16 mouse cellular contexts compared by ENCODE assay signal in genomic region chr4:130539706-130540105, GRCm38 (mm10). TPM values are rescaled to one million over a fixed set of nuclear protein-coding genes. Genes with fewer than 3 reads are reported as not detected.
DNase-seq lines count a peak whose midpoint lies in the region; ATAC-seq lines count a peak whose summit lies in the region.
"Had no signal": no experiment of that assay in that cellular context is flagged by ENCODE, and none has a peak within 500 bp of the region (broad histone marks: within the 10 kb centered on the region; RNA-seq: fewer than 3 reads in every experiment).

No protein-coding gene starts in this region.

- no peak for DNase-seq in forebrain, embryonic 10.5 days (ENCODE audit: extremely low spot score, low spot score)
- DNase-seq in right cerebral cortex, adult 18-20 months = peak; percentile 57
- no peak for DNase-seq in right cerebral cortex, postnatal 4 days
- DNase-seq in hindbrain, embryonic 14.5 days (ENCODE audit: low spot score) = no peak
- no peak for DNase-seq in urinary bladder, postnatal 4 days (ENCODE audit: low spot score in 2 of 2)
- no peak for DNase-seq in adrenal gland, postnatal 14 days
- DNase-seq in lung, adult 18-20 months = no peak
- DNase-seq: adrenal gland, postnatal 36 days; heart, postnatal 4 days; lung, postnatal 14 days; spleen, adult 18-20 months had no signal

- peaks cover 26% of the 10 kb centered on the region for H3K4me1 ChIP-seq in forebrain, embryonic 15.5 days
- H3K4me1 ChIP-seq in forebrain, embryonic 10.5 days = peaks cover 20% of the 10 kb centered on the region
- H3K4me1 ChIP-seq in hindbrain, embryonic 14.5 days (replicated peaks; ENCODE audit: control insufficient read depth, insufficient read depth, low read length) = peaks cover 16% of the 10 kb centered on the region
- H3K4me1 ChIP-seq: liver, embryonic 12.5 days had no signal

- no peak overlapping the region for H3K4me3 ChIP-seq in forebrain, embryonic 15.5 days
- no peak overlapping the region for H3K4me3 ChIP-seq in forebrain, embryonic 10.5 days
- H3K4me3 ChIP-seq in hindbrain, embryonic 14.5 days (replicated peaks; ENCODE audit: low read length) = no peak overlapping the region
- H3K4me3 ChIP-seq: kidney, embryonic 15.5 days; liver, embryonic 12.5 days had no signal

- peaks cover 11% of the 10 kb centered on the region for H3K36me3 ChIP-seq in forebrain, embryonic 15.5 days
- H3K36me3 ChIP-seq in forebrain, embryonic 10.5 days (replicated peaks) = peaks cover 62% of the 10 kb centered on the region
- peaks cover 11% of the 10 kb centered on the region for H3K36me3 ChIP-seq in hindbrain, embryonic 14.5 days (replicated peaks; ENCODE audit: control insufficient read depth, insufficient read depth)
- H3K36me3 ChIP-seq: liver, embryonic 12.5 days had no signal

- H3K27ac ChIP-seq in forebrain, embryonic 15.5 days (replicated peaks) = 0 out of 2 replicates have a peak overlapping the region, but pooled peaks have one; percentile 19
- no peak overlapping the region; the same call in 1 of the 2 replicates for H3K27ac ChIP-seq in forebrain, embryonic 10.5 days
- no peak overlapping the region for H3K27ac ChIP-seq in hindbrain, embryonic 14.5 days
- H3K27ac ChIP-seq: kidney, embryonic 15.5 days; liver, embryonic 12.5 days had no signal

- no peak overlapping the region for H3K4me2 ChIP-seq in forebrain, embryonic 15.5 days (replicated peaks)
- no peak overlapping the region for H3K4me2 ChIP-seq in hindbrain, embryonic 14.5 days (replicated peaks)
- H3K4me2 ChIP-seq: heart, embryonic 11.5 days; kidney, embryonic 15.5 days; liver, embryonic 12.5 days; midbrain, embryonic 11.5 days had no signal

- H3K9ac ChIP-seq in forebrain, embryonic 15.5 days (replicated peaks) = no peak overlapping the region
- H3K9ac ChIP-seq in hindbrain, embryonic 14.5 days = no peak overlapping the region
- H3K9ac ChIP-seq: kidney, embryonic 15.5 days; liver, embryonic 12.5 days had no signal

- H3K27me3 ChIP-seq in forebrain, embryonic 15.5 days = no peaks in the 10 kb centered on the region
- no peaks in the 10 kb centered on the region for H3K27me3 ChIP-seq in forebrain, embryonic 10.5 days (ENCODE audit: poor library complexity, severe bottlenecking)
- H3K27me3 ChIP-seq in hindbrain, embryonic 14.5 days (ENCODE audit: control insufficient read depth, insufficient read depth, low read length) = no peaks in the 10 kb centered on the region
- H3K27me3 ChIP-seq: kidney, embryonic 15.5 days had no signal

- ATAC-seq in forebrain, embryonic 15.5 days (replicated peaks) = no peak
- ATAC-seq in hindbrain, embryonic 14.5 days (ENCODE audit: low FRiP score) = peak; percentile 28; the same call in 1 of the 2 replicates
- ATAC-seq: liver, embryonic 12.5 days had no signal

- WGBS in forebrain, embryonic 15.5 days = 55% methylated on average over 7 of the region's 7 CpGs
- WGBS in forebrain, embryonic 10.5 days = 93% methylated on average over 7 of the region's 7 CpGs
- WGBS in hindbrain, embryonic 14.5 days = 69% methylated on average over 7 of the region's 7 CpGs

- no peaks in the 10 kb centered on the region for H3K9me3 ChIP-seq in forebrain, embryonic 15.5 days
- peaks cover 4% of the 10 kb centered on the region; the same call in 1 of the 2 replicates for H3K9me3 ChIP-seq in forebrain, embryonic 10.5 days
- no peaks in the 10 kb centered on the region for H3K9me3 ChIP-seq in hindbrain, embryonic 14.5 days (ENCODE audit: control insufficient read depth, low read length)
- H3K9me3 ChIP-seq: kidney, embryonic 15.5 days; liver, embryonic 12.5 days had no signal

RNA-seq across cellular contexts. Expression of gene Nkain1, which starts 34.3 kb away (rescaled TPM):
- 9.3 TPM in 2 replicates for polyA plus RNA-seq in forebrain, embryonic 15.5 days (2015; fragmentation: Nextera tagmentation; extraction: Ambion mirVana)
- 4.1 and 4.5 TPM in 2 replicates for polyA plus RNA-seq in forebrain, embryonic 10.5 days (2016; fragmentation: Nextera tagmentation; extraction: Ambion mirVana)
- 20.9 and 22.9 TPM in 2 replicates for polyA plus RNA-seq in hindbrain, embryonic 14.5 days (2014; fragmentation: Nextera tagmentation; extraction: Ambion mirVana)
- total RNA-seq in adrenal gland, postnatal 14 days (2021) = 6.6 and 7.4 TPM in 2 replicates
